Mouse (Mus musculus): ENCODE results near the gene Gdi2.

DNA sequence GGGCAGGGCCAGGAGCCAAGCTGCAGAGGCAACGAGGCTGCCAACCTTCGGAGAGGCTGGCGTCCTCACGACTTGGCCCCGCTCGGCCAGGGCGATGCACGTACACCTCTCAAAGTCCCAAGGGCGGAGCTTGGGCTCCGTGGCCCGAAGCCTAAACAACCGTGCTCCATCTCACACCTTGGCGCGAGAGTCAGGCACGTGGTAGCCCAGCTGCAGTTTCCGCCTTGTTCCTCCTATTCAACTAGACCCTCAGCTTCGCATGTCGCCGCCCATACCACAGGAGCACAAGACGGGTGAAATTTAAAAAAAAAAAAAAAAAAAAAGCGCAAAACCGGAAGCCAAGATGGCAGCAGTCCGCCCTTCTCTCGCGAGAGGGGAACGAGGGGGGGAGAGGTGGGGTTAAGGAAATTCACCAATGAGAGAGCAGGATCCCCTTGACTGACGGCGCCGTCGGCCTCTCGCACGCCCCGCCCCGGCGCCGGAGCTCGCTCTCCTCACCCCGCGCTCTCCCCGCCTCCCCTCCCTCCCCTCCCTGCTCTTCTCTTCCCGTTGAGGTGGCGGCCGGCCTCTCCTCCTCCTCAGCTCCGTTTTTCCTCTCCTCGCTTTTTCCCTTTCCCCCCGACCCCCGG, at the start of gene Gdi2:
- TF ChIP-seq CTCF (IDR thresholded peaks at IDR 0.05; ENCODE audit: low read depth) (no peak), EP300 (IDR thresholded peaks at IDR 0.05; ENCODE audit: low read depth) (peak; percentile 80)

Data from liver, embryonic 14.5 days (tissue).